Mouse (Mus musculus) layer of hippocampus, adult 18-20 months (tissue): ENCODE results near the gene Csf2rb2. TPM values are rescaled to one million over a fixed set of nuclear protein-coding genes. Genes with fewer than 3 reads are reported as not detected.
A peak's percentile ranks its signal among the peaks of the same experiment; 100 is the strongest.
"Not testable (repeated sequence)": the region's sequence is repeated elsewhere in the genome, so short reads cannot be mapped to it uniquely, and the experiment has no call there.

Experiments used
- DNase-seq, 2 experiments: peaks; one replicate each; pipeline ENCODE4 v3.0.0; 2022; ENCODE audit warnings: low spot score in 2 of 2
- microRNA-seq, 2 experiments: library from miRNA; unstranded; fragments of <30 nt; microRNA quantifications; one replicate each; pipeline ENCODE4 v1.2.0; 2021
- total RNA-seq, 2 experiments: library from RNA; stranded (reverse); gene quantifications; 2 replicates each; pipeline ENCODE4 v1.2.3; 2021

Csf2rb2 gene
- total RNA-seq, 2 experiments from 2014 or later = 1.6 to 1.9 TPM

GRCm38 (mm10) chr15:78257326-78258050 is 48.0 kb downstream of the Csf2rb2 start:
- peak; percentile 33 to 73 for DNase-seq

- not testable (repeated sequence) for DNase-seq
These were observed 48.8 kb downstream of the Csf2rb2 start for GRCm38 (mm10) chr15:78256602-78257259.

GRCm38 (mm10) chr15:78254751-78255150 is 50.8 kb downstream of the Csf2rb2 start:
- peak in 1 of 2 experiments; percentile 55 for DNase-seq

- DNase-seq = no peak
These were observed 57.1 kb downstream of the Csf2rb2 start for GRCm38 (mm10) chr15:78248410-78248809.

GRCm38 (mm10) chr15:78247659-78248058 is 57.9 kb downstream of the Csf2rb2 start:
- DNase-seq = no peak

GRCm38 (mm10) chr15:78246143-78247116 is 59.1 kb downstream of the Csf2rb2 start:
- no peak for DNase-seq

- no peak for DNase-seq
These were observed 60.6 kb downstream of the Csf2rb2 start, which contains the start of gene Ncf4 for GRCm38 (mm10) chr15:78244695-78245492. TSS of gene Ncf4 (plus strand) at chr15:78244801.

GRCm38 (mm10) chr15:78243774-78244173 is 61.7 kb downstream of the Csf2rb2 start:
- peak; percentile 12 to 34 for DNase-seq

- DNase-seq = no peak
These were observed 62.5 kb downstream of the Csf2rb2 start for GRCm38 (mm10) chr15:78243061-78243460.

GRCm38 (mm10) chr15:78241335-78241734 is 64.2 kb downstream of the Csf2rb2 start:
- no peak for DNase-seq

GRCm38 (mm10) chr15:78239956-78240617 is 65.4 kb downstream of the Csf2rb2 start:
- DNase-seq = no peak

GRCm38 (mm10) chr15:78239453-78239852 is 66.1 kb downstream of the Csf2rb2 start:
- DNase-seq = peak; percentile 14 to 70

GRCm38 (mm10) chr15:78234823-78235509 is 70.6 kb downstream of the Csf2rb2 start:
- DNase-seq = no peak

Small RNA genes within 50 kb of the gene (microRNA-seq; reads per million reads assigned to microRNA genes)
- gene Mir7676-1 (0 reads per million in 2 experiments), gene Mir7676-2 (0 reads per million in 2 experiments)

Other genes with a start within 250 kb of the Csf2rb2 start
- gene Cacng2, start 185.7 kb downstream of the Csf2rb2 start, total RNA-seq = 10 to 100 TPM; 34.4 to 34.9 TPM
- gene Ift27, start 131.6 kb downstream of the Csf2rb2 start, total RNA-seq = 10 to 100 TPM; 19.5 to 21.8 TPM
- 10 to 100 TPM; 61.3 to 62.5 TPM for gene Pvalb, start 99.3 kb downstream of the Csf2rb2 start, total RNA-seq
- gene Ncf4, start 60.9 kb downstream of the Csf2rb2 start, total RNA-seq = 1 to 10 TPM; 1.1 to 1.8 TPM
- under 1 TPM; 0.84 to 0.97 TPM for gene Csf2rb, start 20.0 kb upstream of the Csf2rb2 start, total RNA-seq
- gene Tex33, start 90.2 kb upstream of the Csf2rb2 start, total RNA-seq = not detected
- gene Tst, start 100.2 kb upstream of the Csf2rb2 start, total RNA-seq = 10 to 100 TPM; 33.3 to 37.1 TPM
- 10 to 100 TPM; 28.6 to 30.7 TPM for gene Mpst, start 100.7 kb upstream of the Csf2rb2 start, total RNA-seq
- gene Kctd17, start 122.8 kb upstream of the Csf2rb2 start, total RNA-seq = 100 to 1,000 TPM; 244 to 255 TPM
- 1 to 10 TPM; 2.7 to 2.8 TPM for gene Tmprss6, start 162.9 kb upstream of the Csf2rb2 start, total RNA-seq
- under 1 TPM; 0.07 to 0.15 TPM for gene Il2rb, start 189.6 kb upstream of the Csf2rb2 start, total RNA-seq
- 1 to 10 TPM; 2.5 to 3.4 TPM for gene C1qtnf6, start 225.7 kb upstream of the Csf2rb2 start, total RNA-seq
- 10 to 100 TPM; 30.4 to 31.6 TPM for gene Sstr3, start 239.0 kb upstream of the Csf2rb2 start, total RNA-seq